Mouse (Mus musculus): Measurements from ENCODE around the gene Gm21812. TPM values are rescaled to one million over a fixed set of nuclear protein-coding genes. Genes with fewer than 3 reads are reported as not detected.
"Not testable (repeated sequence)": the region's sequence is repeated elsewhere in the genome, so short reads cannot be mapped to it uniquely, and the experiment has no call there.

The Gm21812 gene
- polyA plus RNA-seq (2012; ENCODE audit: insufficient read depth, low replicate concordance): not detected in 2 replicates

DNA sequence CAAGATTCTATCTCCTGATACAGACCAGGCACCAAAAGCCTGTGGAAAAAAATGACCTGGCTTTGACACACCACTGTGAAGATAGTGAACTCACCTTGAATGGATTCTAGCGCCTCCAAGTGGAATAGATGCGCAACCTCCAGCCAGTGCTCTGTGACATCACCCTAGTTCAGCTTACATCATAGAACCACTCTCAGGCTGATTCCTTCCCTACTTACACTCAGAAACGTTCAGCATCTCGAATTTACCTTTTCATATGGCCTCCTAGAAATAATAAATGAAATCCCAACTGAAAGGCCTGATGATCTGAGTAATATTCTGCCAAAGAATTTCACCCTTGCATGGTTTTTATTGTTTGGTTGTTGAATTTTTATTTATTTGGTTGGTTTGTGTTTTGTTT is at the start of gene Gm21812:
Gm21812 (minus strand) TSS at position 101 of the 400 bp plus-strand sequence.
- not testable (repeated sequence) for H3K4me3 ChIP-seq (replicated peaks); H3K4me1 ChIP-seq; H3K27me3 ChIP-seq (replicated peaks); H3K9me3 ChIP-seq; H3K36me3 ChIP-seq (replicated peaks; ENCODE audit: low read length)

Other genes with a start within 250 kb of the Gm21812 start
- gene Gm21292, start 213.3 kb downstream of the Gm21812 start, polyA plus RNA-seq (2012; ENCODE audit: insufficient read depth, low replicate concordance): not detected in 2 replicates
- gene Gm21721, start 145.0 kb downstream of the Gm21812 start, polyA plus RNA-seq (2012; ENCODE audit: insufficient read depth, low replicate concordance): not detected in 2 replicates
- not detected in 2 replicates for gene Gm21874, start 69.0 kb upstream of the Gm21812 start, polyA plus RNA-seq (2012; ENCODE audit: insufficient read depth, low replicate concordance)